17 mouse cellular contexts compared by ENCODE assay signal in the genomic region with DNA sequence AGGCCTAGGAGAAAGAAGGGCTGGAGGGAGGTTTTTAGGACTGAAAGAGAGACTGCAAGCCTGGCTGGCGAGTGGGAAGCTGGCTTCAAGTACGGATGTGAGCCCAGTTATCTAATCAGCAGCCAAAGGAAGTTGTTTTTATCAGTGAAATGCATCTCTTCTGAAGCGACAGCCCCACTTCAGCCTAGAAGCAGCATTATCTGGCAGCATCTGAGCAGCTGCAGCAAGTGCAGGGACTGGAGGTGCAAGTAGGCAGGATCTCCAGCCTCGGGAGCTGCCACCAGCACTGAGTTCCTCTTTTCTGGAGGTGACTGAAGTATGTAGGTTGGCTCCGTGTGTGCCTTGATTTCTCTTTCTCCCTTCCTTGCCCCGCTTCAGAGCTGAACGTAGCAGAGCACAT. TPM values are rescaled to one million over a fixed set of nuclear protein-coding genes. Genes with fewer than 3 reads are reported as not detected.
DNase-seq lines count a peak whose midpoint lies in the region; ATAC-seq and TF ChIP-seq lines count a peak whose summit lies in the region.
"Had no signal": no experiment of that assay in that cellular context is flagged by ENCODE, and none has a peak within 500 bp of the region (broad histone marks: within the 10 kb centered on the region; RNA-seq: fewer than 3 reads in every experiment).

No protein-coding gene starts in this region.

- peak; percentile 41 for ATAC-seq in granulocyte monocyte progenitor cell, adult 5-6 weeks (replicated peaks; ENCODE audit: poor library complexity, severe bottlenecking)
- peak; percentile 29; the same call in 1 of the 2 replicates for ATAC-seq in monocyte, adult 5-6 weeks (replicated peaks; ENCODE audit: insufficient number of reproducible peaks, low FRiP score, low TSS enrichment, poor library complexity, severe bottlenecking)
- ATAC-seq: midbrain, embryonic 16.5 days had no signal

- no peak overlapping the region for H3K27ac ChIP-seq in layer of hippocampus, adult 2 months
- H3K27ac ChIP-seq: left cerebral cortex, adult 2 months; limb, embryonic 13.5 days; neural tube, embryonic 13.5 days had no signal

- H3K4me3 ChIP-seq in layer of hippocampus, adult 2 months = no peak overlapping the region
- H3K4me3 ChIP-seq: left cerebral cortex, adult 2 months; limb, embryonic 13.5 days; neural tube, embryonic 13.5 days had no signal

- TF ChIP-seq CTCF in layer of hippocampus, adult 2 months (conservative IDR thresholded peaks at IDR 0.05) = no peak

- peak; percentile 86 for DNase-seq in 416B (ENCODE audit: low read depth)
- peak; percentile 49 to 50 for DNase-seq in B cell, adult 2 months
- DNase-seq in adrenal gland, postnatal 10 days = no peak
- no peak for DNase-seq in adrenal gland, postnatal 4 days (ENCODE audit: low spot score in 2 of 2)
- no peak for DNase-seq in ovary, postnatal 10 days (ENCODE audit: low spot score)
- no peak for DNase-seq in layer of hippocampus, adult 2 months (ENCODE audit: low spot score in 2 of 2)
- DNase-seq: cerebellum, adult 18-20 months; embryo, embryonic 11 days; gastrocnemius, postnatal 36 days; kidney, adult 11 months; retina, postnatal 1 day had no signal

RNA-seq across cellular contexts. Expression of a gene that starts 26.9 kb away (rescaled TPM):
- total RNA-seq in granulocyte monocyte progenitor cell, adult 5-6 weeks (2014; fragmentation: Nextera tagmentation) = 108 and 128 TPM in 2 replicates
- 51.0 and 56.0 TPM in 2 replicates for total RNA-seq in granulocyte monocyte progenitor cell, adult 5-6 weeks (2017)
- 137 to 339 TPM (median 177 TPM) in 3 replicates for total RNA-seq in monocyte, adult 5-6 weeks (2017)
- 1 to 10 TPM; 9.3 to 9.9 TPM for total RNA-seq in adrenal gland, postnatal 10 days (2021)
- 1 to 10 TPM; 4.6 to 6.3 TPM for total RNA-seq in adrenal gland, postnatal 4 days (2021)
- total RNA-seq in layer of hippocampus, adult 2 months (2021) = 1 to 10 TPM; 2.6 to 4.0 TPM

Comparison
In these comparisons a context has a peak if more than half of its experiments do, and no peak if none do; other contexts are left out.
1. DNase-seq: peak in 416B (single experiment) and B cell, adult 2 months (2 of 2); none in adrenal gland, postnatal 10 days (single experiment), adrenal gland, postnatal 4 days (0 of 2), ovary, postnatal 10 days (single experiment) and layer of hippocampus, adult 2 months (0 of 2).
2. RNA of a gene that starts 26.9 kb away (total RNA-seq): 137 to 339 TPM in monocyte, adult 5-6 weeks and 51.0 to 128 TPM in granulocyte monocyte progenitor cell, adult 5-6 weeks; 9.3 to 9.9 TPM in adrenal gland, postnatal 10 days, 4.6 to 6.3 TPM in adrenal gland, postnatal 4 days and 2.6 to 4.0 TPM in layer of hippocampus, adult 2 months; every median in the first group is over 4 times any median in the second.